Mouse (Mus musculus) G1E-ER4 (cell line): ENCODE measurements around the gene Ndufv3. TPM values are rescaled to one million over a fixed set of nuclear protein-coding genes. Genes with fewer than 3 reads are reported as not detected.

Experiments used
- GATA1 ChIP-seq: IDR thresholded peaks from one replicate; pipeline ENCODE4 v1.8.0; 2012; ENCODE audit warnings: low read length, inconsistent platforms
- polyA plus RNA-seq: library from polyadenylated mRNA; stranded (reverse); fragments of >175 nt; gene quantifications from 2 replicates; pipeline ENCODE4 v1.2.3, GENCODE M21; 2012

The Ndufv3 gene
- polyA plus RNA-seq, 1 experiment: 649 TPM

GRCm38 (mm10) chr17:31502261-31502927 lies 17.5 kb upstream of the Ndufv3 start:
- TF ChIP-seq GATA1: no peak

DNA sequence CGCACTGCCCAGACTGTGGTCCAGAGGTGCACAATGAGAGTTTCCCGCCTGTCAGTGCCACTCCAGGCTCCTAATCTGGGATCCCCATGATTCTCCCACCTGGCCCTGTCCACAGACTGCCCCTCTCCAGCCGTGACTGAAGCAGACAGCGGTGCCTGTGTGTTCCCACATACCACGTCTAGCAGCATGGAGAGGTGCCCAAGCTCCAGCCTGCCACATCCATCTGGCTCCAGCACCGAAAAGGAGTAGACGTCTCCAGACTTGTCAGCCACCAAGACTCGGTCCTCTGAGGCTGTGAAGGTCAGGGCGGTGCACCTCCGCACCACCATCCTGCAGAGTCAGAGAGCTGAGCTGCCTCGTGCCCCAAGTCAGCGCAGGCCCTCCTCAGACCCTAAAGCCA lies 16.6 kb upstream of the Ndufv3 start:
- TF ChIP-seq GATA1: no peak

- TF ChIP-seq GATA1: no peak
Measured at GRCm38 (mm10) chr17:31503936-31504335, 16.0 kb upstream of the Ndufv3 start.

GRCm38 (mm10) chr17:31505013-31505412 lies 14.9 kb upstream of the Ndufv3 start:
- TF ChIP-seq GATA1: no peak

- no peak for TF ChIP-seq GATA1
Measured at GRCm38 (mm10) chr17:31506282-31506681, 13.6 kb upstream of the Ndufv3 start.

GRCm38 (mm10) chr17:31510944-31511343 lies 9.0 kb upstream of the Ndufv3 start:
- TF ChIP-seq GATA1: no peak

DNA sequence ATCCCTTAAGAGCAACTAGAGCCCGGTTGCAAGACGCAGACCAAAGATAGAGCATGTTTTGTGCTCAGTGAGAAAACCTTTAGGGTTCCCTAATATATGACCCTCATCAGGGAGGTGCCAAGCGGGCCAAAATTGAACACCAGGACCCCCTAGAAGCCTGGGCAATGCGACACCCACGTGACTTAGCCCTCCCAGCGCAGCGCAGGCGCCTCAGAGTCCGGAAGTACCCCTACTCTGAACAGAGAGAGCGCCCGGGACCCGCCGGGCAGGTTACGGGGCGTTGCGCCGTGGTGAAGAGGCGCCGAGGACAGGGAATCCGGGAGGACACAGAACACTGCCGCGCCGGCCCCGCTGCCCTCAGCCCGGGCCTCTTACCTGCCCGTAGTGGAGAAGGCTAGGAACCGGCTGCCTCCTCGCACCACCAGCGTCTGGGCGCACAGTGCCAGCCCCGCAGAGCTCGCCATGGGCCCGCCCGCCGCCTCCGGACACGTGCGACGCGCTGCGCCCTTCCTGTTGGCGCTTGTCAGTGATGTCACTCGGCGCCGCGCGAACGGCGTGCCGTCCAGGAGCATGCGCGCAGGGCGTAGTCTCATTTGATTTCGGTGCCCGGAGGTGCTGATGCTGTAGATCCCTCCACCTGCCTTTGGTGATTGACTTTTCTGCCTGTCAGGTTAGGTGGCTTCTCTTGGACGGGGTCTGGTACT lies 8.0 kb upstream of the Ndufv3 start:
- no peak for TF ChIP-seq GATA1

GRCm38 (mm10) chr17:31512593-31512992 lies 7.3 kb upstream of the Ndufv3 start:
- TF ChIP-seq GATA1: no peak

DNA sequence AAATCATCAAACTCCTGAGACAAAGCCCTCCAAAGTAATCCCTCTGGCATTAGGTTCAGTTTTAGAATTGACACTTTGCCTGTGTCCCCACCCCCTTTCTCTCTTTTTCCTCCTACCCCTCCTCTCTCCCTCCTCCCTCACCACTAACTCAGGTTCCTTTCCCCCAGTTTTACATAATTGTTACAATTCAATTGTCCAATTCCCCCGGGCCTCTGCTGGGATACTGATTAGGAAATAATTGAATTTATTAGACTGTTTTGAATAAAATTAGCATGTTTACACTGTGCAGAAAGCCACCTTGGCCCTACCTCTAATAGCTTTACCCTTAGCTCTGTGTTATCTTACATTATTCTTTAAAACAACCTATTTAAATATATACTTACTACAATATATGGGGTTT lies 5.2 kb upstream of the Ndufv3 start:
- TF ChIP-seq GATA1: no peak

- TF ChIP-seq GATA1: no peak
Measured at GRCm38 (mm10) chr17:31519344-31519945, 470 bp upstream of the Ndufv3 start.

GRCm38 (mm10) chr17:31520895-31521294 lies 980 bp downstream of the Ndufv3 start:
- TF ChIP-seq GATA1: no peak

GRCm38 (mm10) chr17:31521948-31522347 lies 2.0 kb downstream of the Ndufv3 start:
- no peak for TF ChIP-seq GATA1

GRCm38 (mm10) chr17:31525114-31525513 lies 5.2 kb downstream of the Ndufv3 start:
- no peak for TF ChIP-seq GATA1

DNA sequence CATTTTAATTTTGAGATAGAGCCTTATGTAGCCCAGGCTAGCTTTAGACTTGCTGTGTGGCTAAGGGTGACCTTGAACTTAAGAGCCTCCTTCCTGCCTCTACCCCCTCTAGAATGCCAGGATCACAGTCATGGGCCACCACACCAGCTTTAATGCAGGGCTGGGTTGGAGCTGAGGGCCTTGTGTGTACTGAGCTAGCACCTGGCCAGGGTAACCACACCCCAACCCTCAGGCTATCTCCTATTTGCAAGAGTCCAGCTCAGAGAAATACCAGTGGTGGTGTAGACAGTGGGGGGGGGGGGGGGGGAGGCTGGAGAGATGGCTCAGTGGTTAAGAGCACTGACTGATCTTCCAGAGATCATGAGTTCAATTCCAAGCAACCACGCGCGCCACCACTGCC lies 5.9 kb downstream of the Ndufv3 start:
- no peak for TF ChIP-seq GATA1

DNA sequence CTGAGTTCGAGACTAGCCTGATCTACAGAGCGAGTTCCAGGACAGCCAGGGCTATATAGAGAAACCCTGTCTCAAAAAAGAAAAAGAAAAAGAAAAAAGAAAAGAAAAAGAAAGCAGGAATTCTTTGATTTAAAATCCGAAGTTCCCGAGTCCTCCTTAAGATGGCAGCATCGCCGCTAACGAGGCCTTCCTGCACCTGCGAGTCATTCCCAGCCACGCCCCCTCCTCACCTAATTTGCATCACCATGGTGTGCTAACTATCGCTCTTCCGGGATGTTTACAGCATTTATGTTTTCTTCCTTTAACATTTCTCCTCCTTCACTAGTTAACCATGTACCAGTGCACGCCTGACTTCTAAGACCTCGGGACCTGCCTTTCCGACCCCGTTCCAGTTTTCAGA lies 9.4 kb downstream of the Ndufv3 start:
- no peak for TF ChIP-seq GATA1

DNA sequence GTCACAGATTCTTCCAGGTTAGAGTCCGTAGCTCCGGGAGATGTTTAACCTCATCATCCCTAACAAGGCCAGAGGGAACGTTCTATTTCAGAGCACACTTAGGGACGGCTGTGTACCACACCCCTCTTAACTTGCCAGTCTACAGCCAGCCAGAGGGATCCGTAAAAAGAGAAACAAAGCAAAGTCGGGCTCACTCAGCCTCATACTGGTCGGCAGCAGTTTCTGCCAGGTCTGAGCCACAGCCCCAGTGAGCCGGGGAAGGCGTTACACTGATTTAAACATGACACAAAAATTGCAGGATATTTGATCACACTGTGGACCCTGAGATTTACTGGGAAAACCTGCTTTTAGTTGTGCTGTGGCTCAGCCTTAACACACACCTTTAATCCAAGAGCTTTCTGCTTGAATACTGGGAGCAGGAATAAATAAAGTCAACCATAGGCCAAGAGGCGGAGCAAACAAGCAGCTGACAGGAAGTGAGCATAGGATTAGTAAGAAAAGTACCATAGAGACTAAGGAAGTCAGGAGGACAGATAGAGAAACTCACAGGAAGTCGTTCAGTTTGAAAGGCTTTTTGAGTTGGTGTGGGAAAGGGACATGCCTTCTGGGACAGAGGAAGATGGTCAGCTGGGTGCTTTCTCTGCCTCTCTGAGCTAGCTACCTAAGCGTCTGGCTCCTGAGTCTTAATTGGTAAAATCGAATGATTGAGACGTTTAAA lies 11.7 kb downstream of the Ndufv3 start:
- no peak for TF ChIP-seq GATA1

- no peak for TF ChIP-seq GATA1
Measured at GRCm38 (mm10) chr17:31535358-31535757, 15.4 kb downstream of the Ndufv3 start.
